Mouse (Mus musculus) frontal cortex, postnatal 14 days (tissue): Measurements from ENCODE around the gene Cdk19.
"Not testable (repeated sequence)": the region's sequence is repeated elsewhere in the genome, so short reads cannot be mapped to it uniquely, and the experiment has no call there.

ENCODE experiments used
- DNase-seq, 2 experiments: peaks; one replicate each; pipeline ENCODE4 v3.0.0; 2022; ENCODE audit warnings: low spot score in 2 of 2

The Cdk19 gene

DNA sequence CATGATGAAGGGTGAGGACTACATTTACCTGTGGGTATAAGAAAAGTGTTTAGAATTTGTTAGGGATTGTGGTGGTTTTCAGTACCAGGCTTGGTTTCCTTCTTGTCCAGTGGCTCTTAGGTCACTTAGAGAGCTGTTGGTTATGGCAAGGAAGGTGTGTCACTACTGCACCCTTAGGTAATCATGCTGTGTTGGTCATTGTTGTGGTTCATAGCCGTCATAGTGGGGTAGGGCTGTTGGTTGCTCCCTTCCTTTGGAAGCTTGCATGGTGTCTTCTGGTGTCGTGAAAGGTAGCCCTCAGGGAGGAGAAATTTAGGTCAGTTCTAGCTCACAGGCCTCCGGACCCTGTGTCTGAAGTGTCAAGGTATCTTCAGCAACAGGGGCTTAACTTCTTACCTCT lies 46.0 kb downstream of the Cdk19 start:
- DNase-seq = no peak

DNA sequence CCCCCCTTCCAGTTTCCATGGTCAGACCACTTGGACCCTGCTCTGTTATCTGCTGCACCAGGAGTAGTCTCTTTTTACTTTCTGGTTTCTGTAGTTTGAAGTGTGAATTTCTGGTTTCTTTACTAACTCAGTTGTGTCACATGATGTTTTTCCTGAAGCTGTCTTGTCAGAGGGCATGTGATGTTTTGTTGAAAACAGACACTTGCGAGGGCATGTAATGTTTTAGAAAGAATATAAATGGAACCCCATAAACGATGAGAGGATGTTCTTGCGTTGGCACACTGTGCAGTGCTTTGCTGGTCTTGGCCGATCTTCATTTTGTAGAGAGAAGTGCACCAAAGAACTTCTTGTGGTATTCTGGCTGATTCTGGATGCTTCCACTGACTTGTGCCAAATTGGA lies 46.8 kb downstream of the Cdk19 start:
- DNase-seq = no peak

DNA sequence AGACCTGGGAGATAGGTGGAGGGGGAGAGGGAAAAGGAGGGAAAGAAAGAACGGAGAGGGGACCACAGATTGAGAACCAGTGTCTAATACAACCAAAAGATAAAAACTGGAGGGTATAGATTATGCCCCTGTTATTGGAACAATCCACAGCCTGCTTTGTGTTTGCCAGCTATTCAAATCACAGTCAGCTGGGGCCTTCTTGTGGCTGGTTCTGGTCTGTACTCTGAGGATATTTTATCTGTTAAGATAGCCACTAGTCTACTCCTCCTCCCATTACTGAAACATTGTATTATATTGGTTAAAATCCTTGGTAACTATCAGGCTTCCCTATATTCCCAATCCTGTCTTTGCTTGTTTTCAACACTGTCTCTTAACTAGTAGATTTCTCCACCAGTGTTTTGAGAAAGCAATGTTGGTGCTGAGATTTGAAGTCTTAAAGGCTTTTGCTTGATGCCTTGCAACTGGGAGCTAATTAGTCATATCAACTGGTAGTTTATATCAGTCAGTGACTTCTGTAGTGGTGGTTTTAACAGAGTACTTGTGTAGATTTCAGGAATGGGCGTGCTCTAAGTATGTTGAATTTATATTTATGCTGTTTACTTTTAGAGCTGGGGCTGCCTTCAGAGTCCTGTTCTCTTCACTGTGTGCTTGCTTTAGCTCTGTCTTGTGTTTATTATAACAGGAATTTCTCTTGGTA lies 54.2 kb downstream of the Cdk19 start:
- DNase-seq = no peak

DNA sequence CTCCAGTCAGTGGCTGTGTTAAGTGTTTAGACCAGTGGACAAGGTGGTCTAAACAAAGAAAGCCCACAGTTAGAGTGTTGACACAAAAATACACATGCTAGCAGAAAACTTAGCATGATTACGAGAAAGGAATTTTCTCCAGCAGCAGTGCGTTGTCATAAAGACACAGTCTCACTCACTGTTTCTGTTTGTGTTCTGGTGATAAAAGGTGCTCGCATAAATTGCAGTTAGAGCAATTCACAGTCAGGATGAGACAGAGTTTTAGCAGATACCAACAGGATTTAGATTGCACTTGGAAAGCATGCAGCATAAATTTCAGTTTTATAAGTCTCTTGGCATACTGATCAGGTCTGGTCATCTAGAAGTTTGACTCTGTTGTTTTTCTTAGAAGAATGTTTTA lies 59.5 kb downstream of the Cdk19 start:
- DNase-seq = no peak

DNA sequence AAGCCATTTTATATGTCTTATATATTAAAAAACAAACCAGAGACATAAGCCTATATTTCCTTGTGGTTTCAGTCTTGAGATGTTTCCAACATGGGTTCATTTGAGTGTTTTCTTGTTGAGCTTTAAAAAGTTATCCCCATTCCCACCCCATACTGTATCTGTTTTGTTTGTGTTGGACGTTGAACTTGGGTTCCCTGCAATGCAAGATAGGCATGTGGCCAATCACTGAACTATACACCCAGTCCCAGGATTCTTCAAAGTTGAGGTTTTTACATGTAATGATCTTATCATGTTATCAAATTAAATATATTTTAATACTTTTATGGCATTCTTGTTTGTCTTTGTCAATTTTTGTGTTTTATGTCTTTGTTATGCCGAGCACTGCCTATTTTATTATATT lies 60.0 kb downstream of the Cdk19 start:
- no peak for DNase-seq

DNA sequence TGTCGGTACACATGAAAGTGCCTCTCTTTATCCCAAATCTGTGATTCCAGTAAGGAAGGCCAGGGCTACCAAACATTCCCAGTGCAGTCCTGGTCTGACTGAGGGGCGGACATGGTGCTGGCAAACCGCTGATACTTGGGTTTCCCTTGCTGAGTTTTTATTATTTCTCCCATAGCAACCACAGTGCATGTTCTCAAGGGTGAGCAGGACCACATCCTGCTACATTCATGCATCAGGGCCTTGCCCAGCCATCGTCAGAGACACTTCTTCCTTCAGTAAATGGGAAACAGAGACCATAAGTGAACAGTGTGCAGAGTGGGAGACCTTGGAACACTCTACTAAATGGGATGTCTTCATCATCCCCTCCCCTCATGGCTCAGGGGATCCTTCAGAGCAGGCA lies 60.9 kb downstream of the Cdk19 start:
- no peak for DNase-seq

DNA sequence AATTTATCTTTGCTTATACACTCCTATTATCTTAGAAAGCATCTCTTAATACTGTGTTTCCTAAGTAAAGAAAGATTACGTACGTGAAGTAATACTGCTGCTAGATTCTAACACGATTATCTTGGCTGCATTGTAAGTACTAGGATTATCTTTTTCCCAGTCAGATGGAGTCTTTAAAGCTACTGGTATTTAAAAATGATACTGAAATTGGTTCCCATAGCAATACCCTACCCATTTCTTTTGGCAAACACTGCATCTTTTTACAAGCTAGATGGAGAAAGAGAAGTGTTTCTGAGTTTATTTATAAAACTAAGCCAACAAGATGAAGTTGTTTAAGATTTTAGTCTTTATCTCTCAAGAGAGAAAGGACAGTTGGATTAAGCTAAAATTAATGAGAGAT lies 67.3 kb downstream of the Cdk19 start:
- DNase-seq = no peak

DNA sequence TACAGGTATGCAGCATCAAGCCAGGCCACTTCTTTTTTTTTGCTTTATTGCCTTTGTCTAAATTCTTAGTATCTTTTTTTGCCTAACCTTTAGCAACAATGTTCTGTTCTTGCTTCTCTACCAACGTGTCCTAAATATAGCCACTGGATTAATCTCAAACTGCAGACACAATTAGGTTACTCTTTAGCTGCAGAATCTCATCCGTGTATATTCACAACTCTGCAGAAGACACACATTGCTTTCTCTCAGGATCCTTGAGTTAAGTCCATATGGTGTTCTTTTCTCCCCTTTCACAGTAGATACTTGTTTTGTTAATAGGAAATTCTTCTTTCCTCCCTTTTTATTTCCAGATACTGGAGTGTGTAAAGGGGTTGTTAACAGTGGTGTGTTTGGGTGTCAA lies 70.0 kb downstream of the Cdk19 start:
- no peak for DNase-seq

DNA sequence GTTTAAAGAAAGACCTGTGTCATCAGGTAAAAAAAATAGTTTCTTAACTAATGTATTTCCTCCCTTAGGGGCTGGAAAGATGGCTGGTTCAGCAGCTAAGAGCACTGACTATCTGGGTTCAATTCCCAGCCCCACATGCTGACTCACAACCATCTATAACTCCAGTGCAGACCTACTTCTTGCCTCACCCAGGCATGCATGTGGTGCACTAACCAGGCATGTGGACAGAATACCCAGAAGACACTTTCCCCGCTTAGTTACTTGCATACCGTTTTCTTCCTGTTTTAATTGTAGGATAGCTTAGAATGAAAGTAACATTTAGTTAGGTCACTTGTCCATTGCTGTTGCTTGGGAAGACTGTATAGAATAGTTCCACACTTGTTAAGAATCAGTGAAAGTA lies 72.0 kb downstream of the Cdk19 start:
- no peak for DNase-seq

DNA sequence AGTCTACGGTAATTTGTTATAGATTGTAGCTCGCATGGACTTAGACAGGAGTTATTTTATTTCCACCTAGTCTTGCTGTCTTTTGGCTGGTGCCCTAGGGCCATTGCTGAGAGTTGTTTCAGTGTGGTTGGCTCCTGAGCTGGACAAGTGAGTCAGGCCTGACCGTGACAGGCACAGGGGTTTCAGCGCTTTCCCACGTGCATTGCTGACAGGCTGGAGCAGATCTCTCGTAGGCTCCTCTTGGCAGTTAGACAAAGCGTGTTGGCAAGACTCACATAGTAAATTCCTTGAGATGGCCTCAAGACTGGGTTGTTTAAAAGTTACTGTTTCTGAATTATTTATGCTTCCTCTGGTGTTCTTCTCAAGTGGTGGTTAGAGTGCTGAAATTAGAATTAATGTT lies 77.6 kb downstream of the Cdk19 start:
- no peak for DNase-seq

DNA sequence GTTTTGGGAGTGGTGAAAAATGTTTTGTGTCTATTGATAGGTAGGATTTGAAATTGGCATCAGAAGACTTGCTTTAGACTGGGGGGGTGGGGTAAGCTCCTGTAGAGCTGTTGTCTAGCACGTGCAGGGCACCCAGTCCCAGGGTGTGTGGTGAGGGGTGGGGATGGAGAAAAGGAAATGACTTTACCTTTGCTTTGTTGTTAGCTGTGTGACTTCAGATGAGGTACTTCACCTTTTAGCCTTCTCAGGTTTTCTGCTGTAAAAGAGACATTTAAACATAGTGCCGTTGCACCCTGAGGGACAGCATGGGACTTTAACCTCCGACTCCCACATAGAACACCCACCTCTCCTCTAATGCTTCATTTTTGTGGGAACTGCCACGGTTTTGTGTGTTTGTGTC lies 80.5 kb downstream of the Cdk19 start:
- no peak for DNase-seq

DNA sequence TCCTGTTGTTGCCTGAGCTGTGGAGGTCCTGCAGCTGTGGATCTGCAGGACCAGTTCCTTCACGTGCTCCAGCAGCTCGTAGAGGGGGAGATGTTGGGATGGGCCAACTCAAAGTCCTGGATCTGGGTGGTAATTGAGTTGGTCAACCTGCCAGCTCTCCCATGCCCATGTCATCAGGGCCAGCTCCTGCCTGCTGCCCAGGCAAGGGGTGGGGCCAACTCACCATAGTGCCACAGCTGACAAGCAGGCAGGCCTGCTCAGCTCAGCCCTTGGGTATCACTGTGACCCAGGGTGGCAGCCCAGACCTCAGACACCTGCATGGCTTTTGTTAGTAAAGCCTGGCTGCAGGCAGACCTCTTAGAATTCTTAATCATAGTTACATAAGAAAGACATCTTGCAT lies 81.3 kb downstream of the Cdk19 start:
- DNase-seq = no peak

DNA sequence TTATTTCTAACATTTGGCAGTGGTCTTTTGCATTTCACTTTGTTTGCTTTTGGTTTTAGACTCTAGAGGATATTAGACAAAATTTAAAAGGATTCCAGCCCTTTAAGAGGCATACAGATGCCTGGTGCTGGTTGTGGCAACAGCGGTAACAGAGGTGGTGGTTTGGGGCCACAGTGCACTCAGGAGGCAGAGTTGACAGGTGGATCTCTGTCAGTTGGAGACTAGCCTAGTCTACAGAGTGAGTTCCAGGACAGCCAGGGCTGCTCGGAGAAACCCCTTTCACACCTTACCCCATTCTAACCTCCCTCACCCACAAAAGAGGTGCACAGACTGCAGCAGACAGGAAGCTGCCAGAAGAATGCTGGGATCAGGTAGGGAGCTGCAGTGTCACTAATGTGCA lies 82.4 kb downstream of the Cdk19 start:
- no peak for DNase-seq

DNA sequence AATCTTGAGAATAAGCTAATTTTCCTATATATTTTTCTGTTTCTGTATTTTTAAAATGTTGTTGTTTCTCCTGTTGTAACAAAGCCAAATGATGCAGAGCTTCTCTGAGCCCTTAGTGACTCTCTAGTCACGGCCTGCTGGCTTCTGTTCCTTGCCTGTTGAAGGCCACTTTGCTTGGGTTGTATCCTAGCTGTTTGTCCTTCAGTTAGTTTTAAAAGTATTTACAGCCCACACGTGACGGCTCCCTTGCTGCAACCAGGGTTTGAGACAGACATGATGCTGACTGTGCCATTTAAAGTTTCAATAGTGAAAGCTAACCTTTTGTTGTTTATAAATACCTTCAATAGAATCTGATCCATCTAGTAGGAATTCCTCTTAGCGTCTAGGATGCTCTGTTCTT lies 83.3 kb downstream of the Cdk19 start:
- no peak for DNase-seq

DNA sequence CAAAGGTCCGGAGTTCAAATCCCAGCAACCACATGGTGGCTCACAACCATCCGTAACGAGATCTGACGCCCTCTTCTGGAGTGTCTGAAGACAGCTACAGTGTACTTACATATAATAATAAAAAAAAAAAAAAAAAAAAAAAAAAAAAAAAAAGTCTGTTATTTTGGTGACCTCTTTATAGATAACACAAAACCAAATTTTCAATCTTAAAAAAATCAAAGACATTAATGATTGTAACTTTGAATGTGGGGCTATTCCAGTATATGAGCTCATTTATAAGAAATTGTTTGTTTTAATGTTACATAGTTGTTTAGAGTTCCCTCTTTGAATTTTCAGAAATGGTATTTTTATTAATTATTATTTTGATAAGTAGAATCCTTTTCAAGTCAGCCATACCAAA lies 85.1 kb downstream of the Cdk19 start:
- DNase-seq = not testable (repeated sequence)

DNA sequence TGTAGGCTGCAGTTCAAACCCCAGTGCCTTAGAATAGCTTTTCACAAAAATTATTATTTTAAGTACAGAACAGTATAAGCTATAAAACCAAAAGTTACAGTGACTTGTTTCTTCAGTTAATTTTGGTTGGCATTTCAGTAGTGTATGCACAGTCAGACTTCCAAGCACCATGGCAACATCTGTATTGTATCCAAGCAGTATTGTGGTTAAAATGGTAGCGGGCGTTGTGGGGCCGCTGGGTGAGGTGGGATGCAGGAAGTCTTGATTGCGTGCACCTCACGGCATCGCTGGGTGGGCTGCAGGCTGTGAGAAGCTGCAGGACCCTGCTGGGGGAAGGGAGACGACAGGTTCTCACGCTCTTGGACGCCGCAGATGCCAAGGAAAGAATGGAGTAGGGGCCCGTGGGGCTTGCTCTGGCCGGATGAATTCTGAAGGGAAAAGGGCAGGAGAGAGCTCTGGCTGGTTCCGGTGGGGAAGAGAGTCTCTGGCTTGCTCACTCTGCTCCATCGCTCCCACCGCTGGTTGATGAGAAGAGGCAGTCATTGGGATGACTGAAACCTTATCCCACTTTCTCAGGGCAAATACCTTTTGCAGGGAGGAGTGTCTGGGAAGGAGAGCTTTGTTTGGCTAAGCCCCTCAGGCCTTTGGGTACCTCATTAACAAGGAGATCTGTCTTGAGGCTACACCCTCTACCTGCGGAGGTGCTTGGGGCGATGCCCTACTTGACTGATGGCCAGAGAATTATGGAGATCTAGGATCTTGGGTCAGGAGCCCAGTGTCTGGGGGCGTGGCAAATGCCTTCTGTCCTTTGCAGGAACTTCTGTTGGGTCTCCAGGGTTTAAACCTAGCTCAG lies 86.1 kb downstream of the Cdk19 start:
- DNase-seq = no peak

DNA sequence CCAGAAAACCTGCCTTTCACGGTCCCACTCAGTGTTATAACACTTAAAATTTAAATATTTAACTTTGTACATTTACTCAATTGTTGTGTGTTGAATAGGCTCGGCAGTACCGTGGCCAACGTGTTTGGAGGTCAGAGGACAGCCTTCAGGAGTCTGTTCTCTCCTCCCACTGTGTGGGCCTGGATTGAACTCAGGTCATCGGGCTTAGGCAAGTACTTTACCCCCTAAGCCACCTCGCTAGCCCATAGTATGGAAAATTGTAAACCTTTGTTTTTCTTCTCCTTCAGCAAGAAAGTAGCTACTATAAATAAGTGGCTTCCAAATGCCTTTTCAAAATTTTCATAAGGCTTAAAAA lies 86.7 kb downstream of the Cdk19 start:
- no peak for DNase-seq

DNA sequence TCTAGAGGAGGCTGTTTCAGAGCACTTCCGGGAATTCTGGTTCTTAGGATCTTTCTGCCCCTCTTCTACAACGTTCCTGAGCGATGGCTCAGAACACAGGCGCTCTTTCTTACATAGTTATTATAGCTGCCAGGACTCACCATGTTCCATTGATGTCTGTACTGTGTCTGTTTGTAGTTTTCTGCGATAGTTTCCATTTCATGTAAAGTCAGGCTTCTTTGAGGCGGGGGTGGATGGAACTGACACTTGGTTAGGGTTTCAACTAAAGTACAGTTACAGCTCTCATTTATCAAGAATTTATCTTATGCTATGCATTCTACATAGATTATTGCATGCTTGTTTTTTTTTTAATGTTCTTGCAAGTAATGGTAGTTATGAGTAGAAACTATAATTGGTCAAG lies 89.3 kb downstream of the Cdk19 start:
- DNase-seq = no peak

DNA sequence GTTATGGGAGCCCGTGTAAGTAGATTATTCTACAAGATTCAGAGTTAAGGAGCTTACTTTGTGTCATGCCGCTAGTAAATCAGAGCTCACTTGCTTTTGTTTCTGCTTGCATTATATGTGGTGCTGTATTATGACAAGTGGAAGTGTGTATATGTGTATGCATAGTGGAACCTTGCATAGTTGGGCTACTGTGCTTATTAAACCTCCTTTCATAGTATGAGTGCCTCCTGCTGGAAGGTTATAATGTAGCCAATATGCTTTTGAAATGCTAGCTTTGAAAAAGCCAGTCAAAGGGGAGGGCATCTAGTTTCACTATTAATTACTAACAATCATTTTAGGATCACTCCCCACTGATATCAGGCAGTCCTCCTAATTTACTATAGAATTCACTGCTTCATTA lies 89.7 kb downstream of the Cdk19 start:
- DNase-seq = no peak

DNA sequence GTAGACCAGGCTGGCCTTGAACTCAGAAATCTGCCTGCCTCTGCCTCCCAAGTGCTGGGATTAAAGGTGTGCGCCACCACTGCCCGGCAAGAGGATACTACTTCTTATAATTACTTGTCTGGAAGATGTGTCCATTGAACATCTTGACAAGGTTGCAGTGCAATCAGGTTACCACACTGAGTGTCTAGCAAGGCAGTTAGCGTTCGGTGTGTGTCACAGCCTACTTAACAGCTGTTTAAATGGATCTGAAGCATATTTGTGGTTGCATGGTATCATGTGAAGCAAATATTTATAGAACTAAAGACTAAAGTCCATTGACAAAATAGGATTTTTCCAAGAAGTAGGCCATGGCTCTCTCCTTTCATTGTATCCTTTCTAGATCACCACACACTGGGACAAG lies 90.8 kb downstream of the Cdk19 start:
- no peak for DNase-seq

DNA sequence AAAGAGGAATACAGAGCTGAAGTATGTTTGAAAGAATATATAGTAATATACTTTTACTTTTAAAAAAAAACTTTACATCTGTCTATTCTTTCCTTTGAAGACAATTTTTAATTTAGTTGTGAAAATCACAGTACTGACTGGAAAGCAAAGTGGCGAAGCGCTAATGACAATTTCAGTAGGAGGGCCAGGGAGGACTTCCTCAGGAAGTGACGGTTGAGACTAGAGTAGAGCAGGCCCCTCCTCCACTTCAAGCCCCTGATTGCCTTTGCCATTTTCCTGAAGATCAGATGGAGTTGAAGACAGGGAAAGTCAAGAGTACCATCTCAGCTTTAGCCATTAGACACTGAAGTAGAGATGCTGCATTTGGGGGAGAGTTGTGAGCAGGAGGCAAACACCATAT lies 92.6 kb downstream of the Cdk19 start:
- no peak for DNase-seq

DNA sequence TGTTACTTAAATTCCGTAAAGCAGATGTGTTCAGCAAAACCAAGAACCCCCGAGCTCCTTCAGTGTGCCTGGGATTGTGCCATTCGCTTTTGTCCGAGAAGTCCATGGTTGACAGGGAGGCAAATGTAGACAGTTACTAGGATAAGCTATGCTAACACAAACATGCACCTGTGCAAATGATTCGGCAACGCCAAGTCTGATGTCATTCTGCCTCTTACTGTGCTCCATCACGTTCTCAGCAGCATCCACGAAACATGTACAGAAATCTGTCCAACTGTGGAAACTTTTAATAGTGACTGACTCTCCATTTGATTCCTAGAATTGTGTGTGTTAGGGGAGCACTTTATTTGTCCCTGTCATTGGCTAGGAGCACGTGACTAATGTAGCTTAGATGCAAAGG lies 93.0 kb downstream of the Cdk19 start:
- no peak for DNase-seq

DNA sequence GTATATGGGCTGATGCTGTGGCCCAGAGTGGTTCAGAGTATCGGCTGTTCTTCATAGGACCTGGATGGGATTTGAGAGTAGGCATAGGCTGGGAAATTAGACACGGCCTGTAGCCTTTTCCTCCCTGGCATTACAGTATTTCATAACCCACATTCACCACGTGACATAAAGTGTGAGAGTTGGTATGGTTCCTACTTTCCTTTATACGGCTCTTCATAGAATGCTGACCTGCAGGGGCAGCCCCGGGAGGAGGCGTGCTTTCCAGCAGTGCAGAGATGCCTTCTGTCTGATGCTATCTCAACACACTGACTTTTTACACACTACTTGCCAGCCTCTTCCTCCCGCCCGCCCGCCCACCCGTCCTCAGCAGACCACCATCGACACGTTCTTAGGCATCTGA lies 96.0 kb downstream of the Cdk19 start:
- no peak for DNase-seq

DNA sequence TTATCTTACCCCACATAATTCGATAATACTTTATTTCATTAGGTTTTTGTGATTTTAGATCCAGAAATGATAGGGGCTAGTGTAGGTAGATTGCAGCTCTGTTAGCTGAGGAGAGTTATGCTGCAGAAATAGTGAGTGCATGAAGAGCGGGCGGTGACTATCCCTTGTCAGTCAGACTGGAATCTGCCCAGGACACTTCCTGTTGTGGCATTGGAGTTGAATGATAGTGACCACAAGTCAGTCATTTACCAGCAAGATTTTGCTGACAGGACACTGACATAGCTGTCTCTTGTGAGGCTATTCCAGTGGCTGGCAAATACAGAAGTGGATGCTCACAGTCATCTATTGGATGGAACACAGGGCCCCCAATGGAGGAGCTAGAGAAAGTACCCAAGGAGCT lies 97.8 kb downstream of the Cdk19 start:
- DNase-seq = no peak
